Mouse (Mus musculus): ENCODE data around the gene Gm21883.
"Not testable (repeated sequence)": the region's sequence is repeated elsewhere in the genome, so short reads cannot be mapped to it uniquely, and the experiment has no call there.

Gm21883 gene

GRCm38 (mm10) chrX:31574183-31574582, at the start of gene Gm21883:
Gene Gm21883, minus strand, starts transcription at chrX:31574283.
- not testable (repeated sequence) for DNase-seq (ENCODE audit: extremely low spot score, low spot score)

- not testable (repeated sequence) for DNase-seq (ENCODE audit: extremely low spot score, low spot score)
Measured at GRCm38 (mm10) chrX:31618820-31619219, 44.7 kb upstream of the Gm21883 start, which contains the start of gene Spin2e. Gene Spin2e, minus strand, starts transcription at chrX:31618920.
